Mouse (Mus musculus) neutrophil, adult 83 days (primary cell): ENCODE data around the gene Myoz2. TPM values are rescaled to one million over a fixed set of nuclear protein-coding genes. Genes with fewer than 3 reads are reported as not detected.

Experiments
- total RNA-seq, 2 experiments: library from RNA; stranded (reverse); gene quantifications; one replicate each; pipeline ENCODE4 v1.2.4; 2023

Myoz2 gene
- not detected for total RNA-seq

DNA sequence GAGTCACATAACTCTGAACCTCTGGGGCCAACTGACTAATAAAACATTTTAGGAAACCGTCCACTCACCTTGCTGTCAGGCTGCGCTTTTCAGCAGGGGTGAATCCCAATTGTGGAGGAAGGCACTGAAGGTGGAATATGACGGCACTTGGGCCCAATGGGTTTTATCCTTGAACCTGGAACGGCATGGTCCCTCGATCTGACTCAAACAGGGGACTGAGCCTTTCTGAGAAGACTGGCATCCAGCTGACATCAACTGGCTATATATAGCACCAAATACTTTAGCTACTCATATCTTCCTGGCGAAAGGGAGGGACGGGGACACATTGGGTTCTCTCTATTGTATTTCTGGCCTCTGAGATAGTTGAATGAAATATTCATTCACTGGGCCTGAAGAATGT lies at the start of gene Myoz2:
TSS of gene Myoz2 (minus strand) at position 264 of the 400 bp plus-strand sequence.

DNA sequence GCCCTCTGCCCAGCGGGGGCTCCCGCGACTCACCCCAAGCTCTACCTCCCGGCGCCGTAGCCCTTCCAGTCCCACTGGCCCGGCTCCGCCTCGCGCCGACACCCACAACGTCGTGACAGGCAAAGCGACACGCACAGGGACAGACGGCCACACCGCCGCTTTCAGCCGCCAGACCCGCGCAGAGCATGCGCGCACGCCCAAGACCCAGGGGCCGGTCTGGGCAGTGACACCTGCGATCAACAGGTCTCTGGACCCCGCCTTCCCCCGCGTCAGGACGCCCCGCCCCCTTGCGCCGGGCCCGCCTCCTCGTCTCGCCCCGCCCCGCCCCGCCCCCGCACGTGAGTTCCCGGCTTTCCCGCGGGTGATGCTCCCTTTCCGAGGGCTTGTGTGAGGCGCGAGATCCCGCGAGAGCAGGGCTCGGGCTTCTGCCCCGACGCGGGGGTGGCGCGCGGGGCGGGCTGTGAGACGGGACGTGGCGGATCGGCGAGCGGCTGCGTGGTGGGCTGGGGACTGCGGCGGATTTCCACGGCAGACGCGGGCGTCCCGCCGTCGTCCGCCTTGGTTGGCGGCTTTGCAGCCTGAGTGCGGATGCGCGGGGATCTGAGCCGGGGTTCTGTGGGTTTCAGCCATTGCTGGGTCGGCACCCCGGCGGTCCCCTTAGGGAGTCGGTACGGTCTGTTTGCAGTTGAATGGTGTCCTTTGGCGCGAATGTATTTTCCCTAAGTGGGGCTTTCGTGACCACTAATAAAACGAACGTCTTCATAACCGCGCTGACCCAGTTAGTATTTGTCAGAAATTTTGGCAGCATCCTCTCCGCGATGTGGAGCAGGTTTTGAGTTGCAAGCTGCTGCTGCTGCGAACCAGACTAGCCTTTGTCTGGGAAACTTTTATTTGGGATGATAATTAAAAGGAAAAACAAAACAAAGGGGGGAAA lies 50.3 kb downstream of the Myoz2 start, which contains the start of gene Usp53:
TSS of gene Usp53 (minus strand) at position 262 of the 934 bp plus-strand sequence.

Other genes with a start within 250 kb of the Myoz2 start
- gene Fabp2, start 139.9 kb downstream of the Myoz2 start, total RNA-seq = not detected
- not detected for gene Gm10959, start 115.7 kb downstream of the Myoz2 start, total RNA-seq
- 10 to 100 TPM; 48.5 to 54.8 TPM for gene 1810037I17Rik, start 110.8 kb downstream of the Myoz2 start, total RNA-seq
- 10 to 100 TPM in 1 of 2 experiments, 1 to 10 TPM in 1; 8.3 to 14.1 TPM for gene Usp53, start 50.5 kb downstream of the Myoz2 start, total RNA-seq
- under 1 TPM; 0.04 to 0.07 TPM for gene Synpo2, start 201.1 kb upstream of the Myoz2 start, total RNA-seq
- gene Sec24d, start 232.4 kb upstream of the Myoz2 start, total RNA-seq = 10 to 100 TPM; 12.3 to 16.7 TPM